Mouse (Mus musculus): ENCODE data around the gene Lmtk3.
A peak's percentile ranks its signal among the peaks of the same experiment; 100 is the strongest.

The Lmtk3 gene

DNA sequence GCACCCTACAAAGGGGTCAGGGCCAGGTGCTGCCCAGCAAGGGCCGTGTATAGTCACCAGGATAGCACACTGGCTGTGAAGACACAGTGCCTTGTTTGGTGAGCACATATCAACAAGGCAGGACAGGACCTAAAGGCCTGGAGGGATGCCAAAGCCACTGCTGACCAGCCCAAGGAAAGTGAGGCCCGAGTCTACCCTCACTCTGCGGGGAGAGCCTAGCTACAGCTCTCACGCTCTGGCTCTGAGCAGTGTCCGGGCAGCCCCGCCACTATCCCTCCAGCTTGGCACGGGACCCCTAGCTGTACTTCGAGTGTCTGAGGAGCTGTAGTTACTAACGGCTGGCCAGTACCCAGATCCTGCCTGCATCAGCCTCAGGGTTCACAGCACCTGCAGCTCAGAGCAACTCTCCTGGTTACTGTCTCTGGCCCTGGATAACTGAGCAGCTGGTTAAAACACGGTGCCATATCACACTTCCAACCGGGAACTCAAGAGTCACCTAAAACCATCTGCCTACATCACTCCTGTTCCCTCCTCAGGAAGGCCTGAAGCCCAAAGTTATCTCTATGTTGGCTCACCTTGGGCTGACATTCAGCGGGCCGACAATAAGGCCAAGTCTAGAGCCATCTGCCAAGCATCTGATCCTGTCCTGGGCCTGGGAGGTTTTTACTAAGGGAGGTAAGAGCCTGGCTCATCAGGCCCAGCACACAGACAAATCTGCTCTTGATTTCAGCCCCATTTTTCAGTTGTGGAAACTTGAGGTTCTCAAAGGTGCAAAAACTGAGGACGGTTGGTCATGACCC lies 25.9 kb downstream of the Lmtk3 start:
- DNase-seq (ENCODE audit: low read depth), result no peak

DNA sequence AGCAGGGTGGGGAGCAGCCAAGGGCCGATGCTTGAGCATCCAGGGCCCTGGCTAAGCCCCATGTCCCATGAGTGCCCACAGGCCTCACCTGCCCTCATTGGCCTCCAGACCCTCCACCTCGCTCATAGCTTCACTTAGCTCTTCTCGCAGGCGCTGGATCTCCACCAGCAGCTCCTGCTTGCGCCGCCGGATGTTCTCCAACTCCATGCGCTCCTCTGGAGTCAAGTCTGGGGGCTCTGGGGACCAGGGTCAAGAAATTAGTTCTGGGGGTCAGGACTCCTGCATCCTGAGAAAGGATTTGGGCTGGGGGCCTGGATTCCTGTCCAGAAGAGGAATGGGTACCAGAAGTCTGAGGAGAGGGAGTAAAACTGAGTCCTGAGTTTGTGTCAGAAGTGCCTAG lies 29.4 kb downstream of the Lmtk3 start:
- DNase-seq (ENCODE audit: low read depth), result no peak

DNA sequence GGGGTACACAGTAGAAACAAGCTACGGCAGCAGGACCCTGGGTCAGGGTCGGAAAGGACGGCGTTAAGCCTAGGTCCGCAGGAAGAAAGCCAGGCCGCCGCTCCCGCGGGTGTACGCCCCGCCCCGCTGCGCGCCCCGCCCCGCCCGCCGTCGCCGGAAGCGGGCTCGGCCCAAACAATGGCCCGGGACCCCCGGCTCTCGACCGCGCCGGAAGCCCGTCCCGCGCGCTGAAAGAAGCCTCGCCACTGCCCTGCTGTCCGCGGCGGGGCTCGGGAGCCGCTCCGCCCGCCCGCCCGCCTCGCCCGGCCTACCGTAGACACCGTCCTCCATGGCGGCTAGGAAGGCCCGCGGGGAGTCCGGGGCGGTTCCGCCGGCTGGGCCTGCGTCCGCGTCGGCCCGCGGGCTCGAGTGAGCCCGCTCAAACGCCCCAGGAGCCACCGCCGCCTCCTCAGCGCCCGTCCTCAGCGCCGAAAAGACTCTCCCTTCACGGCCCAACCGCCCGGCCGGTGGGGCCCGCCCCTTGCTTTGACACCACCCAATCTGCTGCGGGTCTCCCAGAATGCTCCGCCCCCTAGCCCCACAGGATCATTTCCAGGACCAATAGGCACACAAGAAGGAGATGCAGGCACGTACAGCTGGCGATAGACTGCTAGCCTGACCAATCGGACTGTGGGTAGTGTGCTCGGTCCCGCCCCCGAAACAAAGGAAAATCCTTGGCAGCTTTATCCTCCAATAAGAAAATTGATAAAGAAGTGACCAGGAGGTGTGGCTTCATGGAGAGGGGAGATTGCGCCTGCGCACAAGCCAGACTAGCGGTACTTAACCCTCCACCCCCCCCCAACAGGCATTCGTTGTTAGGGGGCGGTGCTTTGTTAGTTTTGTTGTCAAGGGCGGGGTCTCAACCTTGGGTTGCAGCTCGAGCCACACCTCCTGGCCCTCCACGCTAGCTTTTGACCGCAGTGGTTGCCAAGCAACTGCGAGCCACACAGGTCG lies 30.5 kb downstream of the Lmtk3 start, which contains the start of gene Cyth2:
TSS of gene Cyth2 (minus strand) at position 795 of the 993 bp plus-strand sequence.
- peak; percentile 100 for DNase-seq (ENCODE audit: low read depth)

DNA sequence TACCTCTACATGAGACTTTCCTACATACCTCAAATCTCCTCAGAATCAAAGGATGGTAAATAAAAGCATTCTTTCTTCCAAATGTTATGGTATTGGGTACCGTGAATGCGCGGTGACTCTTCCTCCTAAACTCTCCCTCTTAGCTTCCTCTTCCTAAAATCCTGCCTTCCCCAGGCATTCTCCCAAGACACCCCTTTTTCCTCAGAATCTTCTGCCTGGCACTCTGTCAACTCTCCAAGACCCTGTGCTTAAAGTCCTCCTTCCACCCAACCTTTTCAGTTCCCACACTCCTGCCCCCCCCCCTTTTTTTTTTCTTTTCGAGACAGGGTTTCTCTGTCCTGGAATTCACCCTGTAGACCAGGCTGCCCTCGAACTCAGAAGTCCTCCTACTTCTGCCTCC lies 31.3 kb downstream of the Lmtk3 start:
- no peak for DNase-seq (ENCODE audit: low read depth)

DNA sequence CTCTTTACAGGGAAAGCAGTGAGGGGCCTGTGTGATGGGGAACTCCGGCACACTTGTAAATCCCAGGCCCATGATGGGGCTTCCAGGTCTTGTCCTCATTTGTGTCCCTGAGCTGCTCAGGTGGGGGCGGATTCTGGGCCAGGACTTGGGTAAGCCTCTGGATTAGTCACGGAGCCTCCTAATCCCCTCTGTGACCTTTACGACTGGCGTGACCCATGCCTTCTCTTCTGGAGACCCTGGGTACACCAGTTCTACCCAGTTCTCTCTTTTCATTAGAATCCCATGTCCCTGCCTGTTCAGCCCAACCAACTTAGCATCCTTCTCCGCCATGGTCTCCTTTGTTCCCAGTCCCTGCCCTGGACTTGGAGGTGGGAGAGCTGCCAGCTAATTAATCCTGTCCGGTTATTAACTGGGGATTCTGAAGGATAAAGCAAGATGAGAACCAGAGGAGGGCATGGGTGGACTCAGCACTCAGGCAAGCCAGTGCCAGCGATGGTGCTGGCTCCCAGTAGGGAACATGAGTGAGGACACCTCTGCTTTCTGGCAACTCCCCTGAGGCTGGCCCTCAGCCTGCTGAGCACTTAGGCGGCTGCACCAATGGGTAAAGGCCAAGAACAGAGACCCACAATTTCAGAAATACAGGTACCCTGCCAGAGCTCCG lies 31.9 kb downstream of the Lmtk3 start:
- no peak for DNase-seq (ENCODE audit: low read depth)

DNA sequence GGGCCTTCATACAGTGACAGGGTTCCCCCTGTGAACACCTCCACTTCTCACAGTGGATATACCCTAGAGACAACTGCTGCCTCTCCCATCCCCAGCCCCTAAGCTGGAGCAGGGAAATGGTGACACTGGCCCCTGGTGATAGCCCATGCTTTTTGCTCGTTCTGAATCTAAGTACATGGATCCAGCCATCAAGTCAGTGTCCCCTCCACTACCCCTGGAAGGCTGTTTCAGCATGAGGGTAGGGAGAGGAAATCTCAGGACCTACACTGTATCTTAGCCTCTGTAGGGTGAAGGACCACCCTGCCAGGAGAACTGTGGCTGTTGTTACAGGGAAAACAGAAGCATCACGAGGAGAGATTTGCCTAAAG lies 32.4 kb downstream of the Lmtk3 start:
- no peak for DNase-seq (ENCODE audit: low read depth)

DNA sequence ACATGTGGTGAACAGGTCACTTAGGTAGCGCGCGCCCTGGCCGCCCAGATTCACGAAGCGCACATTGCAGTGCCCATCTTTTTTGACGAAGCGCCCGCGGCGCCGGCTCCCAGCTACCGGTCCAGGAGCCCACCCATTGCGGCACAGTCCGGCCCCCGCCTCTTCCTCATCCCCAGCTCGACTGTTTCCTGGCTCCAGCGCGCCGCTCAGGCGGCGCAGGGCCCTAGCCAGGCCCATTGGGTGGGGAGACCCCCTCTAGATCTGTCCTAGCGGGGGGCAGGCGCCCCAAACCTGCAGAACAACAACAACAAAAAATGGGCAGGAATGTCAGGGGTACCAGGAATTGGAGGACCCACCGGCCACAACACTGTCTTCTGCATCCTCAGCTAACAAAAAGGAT lies 36.3 kb downstream of the Lmtk3 start:
- no peak for DNase-seq (ENCODE audit: low read depth)

DNA sequence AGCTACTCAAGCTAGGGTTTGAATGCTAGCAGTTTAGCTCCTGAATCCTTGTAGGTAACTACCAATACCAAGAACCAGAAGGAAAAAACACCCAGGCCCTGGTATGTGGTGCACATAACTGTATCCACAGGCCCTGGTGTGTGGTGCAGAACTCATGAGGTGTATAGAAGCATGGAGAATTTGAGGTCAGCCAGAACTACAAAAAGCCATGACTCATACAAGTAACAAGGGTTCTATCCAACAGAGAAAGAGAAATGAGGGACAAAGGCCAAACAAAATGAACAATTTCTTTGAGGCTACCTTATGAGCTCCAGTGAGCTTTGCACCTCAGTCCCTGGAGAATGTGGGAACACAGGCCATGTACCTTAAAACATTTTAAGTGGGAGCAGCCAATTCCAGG lies 37.4 kb downstream of the Lmtk3 start:
- DNase-seq (ENCODE audit: low read depth), result no peak

DNA sequence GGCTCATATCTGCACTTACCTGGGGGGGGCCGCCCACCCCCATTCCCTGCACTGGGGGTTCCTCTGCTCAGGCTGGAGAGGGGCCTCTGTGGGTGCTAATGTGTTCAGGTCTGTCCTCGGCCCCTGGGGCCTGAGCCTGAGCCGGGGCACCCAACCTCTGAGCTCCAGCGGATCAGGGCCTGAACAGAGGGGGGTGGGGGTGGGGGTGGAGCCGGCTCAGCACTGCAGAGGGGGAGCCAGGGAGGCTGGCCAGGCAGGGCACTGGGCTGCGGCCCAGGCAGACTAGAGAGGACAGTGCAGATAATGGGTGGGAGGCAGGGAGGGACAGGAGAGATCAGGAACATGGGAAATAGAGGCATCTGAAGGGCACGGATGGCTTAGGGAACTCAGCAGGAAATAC lies 41.1 kb downstream of the Lmtk3 start, which contains the start of gene Kcnj14:
TSS of gene Kcnj14 (minus strand) at position 185 of the 400 bp plus-strand sequence.
- DNase-seq (ENCODE audit: low read depth), result no peak

DNA sequence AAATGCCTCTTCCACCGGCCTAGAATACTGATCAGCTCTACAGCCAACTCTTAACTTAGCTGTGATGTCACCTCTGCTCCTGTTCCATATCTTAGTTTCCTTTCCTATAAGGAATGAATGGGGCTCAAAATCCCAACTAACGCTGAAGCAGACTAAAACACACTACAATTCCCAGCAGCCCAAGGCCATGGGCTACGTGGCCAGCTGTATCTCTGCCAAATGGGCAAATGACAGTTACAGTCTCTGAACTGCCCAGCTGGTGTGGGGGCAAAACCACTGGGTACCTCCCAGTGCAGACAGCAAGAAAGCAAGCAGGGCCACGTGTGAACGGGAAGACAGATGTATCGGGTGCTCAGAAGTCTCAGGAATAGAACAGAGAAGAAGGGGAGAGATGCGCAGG lies 43.1 kb downstream of the Lmtk3 start:
- DNase-seq (ENCODE audit: low read depth), result no peak

DNA sequence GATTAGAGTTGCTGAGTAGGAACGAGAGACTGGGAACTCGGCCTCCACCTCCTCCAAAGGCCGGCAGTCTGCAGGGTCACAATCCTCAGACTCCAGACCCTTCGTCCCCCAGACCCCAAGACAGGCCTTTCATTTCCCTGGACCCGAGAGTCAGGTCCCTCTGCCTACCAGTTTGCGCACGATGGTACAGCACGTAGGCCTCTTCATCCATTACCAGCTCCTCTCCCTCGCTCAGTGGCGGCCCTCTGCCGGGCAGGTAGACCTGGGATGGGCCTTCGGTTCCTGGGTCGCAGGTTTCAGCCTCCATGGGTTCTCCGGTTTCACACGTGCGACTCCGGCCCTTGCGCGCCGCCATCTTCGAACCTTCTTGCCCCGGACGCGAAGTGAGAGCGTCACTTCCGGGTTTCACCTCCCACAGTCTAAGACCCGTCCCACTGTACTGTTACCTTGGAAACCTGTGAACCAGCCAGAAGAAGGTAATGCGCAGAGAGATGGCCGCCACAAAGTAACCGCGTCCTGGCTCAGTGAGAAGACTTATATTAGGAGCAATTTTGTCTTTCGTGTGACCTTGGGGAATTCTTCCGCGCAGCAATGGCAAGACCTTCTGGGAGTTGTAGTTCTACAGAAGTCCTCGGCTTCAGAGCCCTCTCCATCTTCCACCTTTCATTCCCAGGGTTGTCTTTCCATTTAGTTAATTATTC lies 47.0 kb downstream of the Lmtk3 start, which contains the start of gene Grwd1:
TSS of gene Grwd1 (minus strand) at position 518 of the 701 bp plus-strand sequence.
- DNase-seq (ENCODE audit: low read depth), result peak; percentile 94

DNA sequence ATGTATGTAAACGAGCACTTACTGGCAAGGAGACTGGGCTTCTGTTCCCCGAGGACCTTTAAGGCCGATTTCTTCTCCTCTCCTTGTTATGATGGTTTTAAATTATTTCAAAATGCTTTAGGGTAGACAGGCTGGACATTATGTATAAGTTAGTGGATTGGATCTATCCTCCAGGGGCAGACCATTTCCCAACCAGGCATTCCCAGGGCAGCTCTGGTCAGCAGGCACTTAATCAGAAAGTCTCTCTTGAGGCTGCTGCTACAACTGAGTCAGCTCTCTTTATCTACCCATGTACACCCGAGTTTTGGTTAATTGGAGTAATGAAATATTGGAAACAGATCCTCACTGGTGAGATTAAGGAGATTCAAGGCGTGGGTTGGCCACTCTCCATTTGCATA lies 47.6 kb downstream of the Lmtk3 start:
- no peak for DNase-seq (ENCODE audit: low read depth)

DNA sequence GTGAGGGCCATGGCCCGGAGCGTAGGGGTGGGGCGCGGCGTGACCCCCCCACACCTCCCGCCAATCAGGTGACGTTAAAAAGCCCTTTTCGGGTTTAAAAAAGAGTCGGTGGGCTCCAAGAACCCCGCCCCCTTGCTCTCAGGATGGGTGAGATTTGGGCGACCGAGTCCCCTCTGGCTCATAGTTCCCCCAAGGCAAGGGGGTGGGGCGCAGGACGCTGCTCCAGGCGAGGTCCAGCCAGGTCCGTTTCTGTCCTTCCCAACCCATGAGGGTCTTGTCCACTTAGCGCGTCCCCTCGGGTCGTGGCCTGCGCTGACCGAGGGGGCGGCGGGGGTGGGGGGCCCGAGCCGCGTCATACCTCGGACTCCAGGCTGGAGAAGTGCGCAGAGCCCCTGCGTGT lies 48.9 kb downstream of the Lmtk3 start:
- DNase-seq (ENCODE audit: low read depth), result no peak

DNA sequence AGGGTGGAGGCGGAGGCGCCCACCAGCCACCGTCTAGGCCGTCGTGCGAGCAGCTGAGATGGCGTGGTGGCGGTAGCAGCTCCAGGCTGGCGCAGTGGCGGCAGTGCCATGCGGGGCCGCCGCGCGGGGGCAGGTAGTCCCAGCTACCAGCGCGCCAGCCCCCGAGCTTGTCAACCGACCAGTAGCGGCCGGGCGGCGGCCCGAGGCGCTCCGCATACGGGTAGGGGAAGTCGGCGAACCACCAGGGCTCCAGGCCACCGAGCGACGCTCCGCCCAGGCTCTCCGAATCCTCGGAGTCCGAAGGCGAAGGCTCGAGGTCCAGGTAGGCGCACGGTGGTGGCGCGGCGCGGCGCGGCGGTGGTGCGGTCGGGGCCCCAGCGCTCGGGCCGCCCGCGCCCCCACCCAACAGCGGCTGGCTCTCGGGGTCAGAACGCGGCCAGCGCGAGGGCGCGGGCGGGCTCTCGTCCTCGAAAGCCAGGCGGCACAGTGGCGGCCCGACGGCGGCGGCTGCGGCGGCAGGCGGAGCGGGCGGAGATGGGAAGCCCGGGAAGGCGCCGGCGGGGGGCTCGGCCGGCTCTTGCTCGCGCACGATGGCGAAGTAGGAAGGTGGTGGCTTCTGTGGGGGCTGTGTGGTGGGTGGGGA lies 49.7 kb downstream of the Lmtk3 start:
- DNase-seq (ENCODE audit: low read depth), result no peak

DNA sequence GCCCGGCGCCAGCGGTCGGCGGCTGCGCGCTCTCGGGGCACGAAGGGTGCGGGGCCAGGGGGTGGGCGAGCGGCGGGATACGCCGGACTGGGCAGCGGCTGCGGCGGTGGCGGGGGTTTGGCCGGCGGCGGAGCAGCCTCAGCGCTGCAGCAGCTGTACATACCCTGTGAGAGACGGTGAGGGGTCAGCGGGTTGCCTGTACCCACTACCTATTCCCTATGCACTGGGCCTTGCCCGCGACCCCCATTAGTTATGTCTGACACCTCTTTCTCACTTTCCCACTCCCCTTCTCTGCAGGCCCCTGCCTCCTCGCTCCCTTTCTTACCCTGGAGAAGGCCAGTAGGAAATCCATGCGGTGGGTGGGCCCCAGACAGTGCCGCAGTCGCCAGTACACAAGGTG lies 50.4 kb downstream of the Lmtk3 start:
- DNase-seq (ENCODE audit: low read depth), result no peak

DNA sequence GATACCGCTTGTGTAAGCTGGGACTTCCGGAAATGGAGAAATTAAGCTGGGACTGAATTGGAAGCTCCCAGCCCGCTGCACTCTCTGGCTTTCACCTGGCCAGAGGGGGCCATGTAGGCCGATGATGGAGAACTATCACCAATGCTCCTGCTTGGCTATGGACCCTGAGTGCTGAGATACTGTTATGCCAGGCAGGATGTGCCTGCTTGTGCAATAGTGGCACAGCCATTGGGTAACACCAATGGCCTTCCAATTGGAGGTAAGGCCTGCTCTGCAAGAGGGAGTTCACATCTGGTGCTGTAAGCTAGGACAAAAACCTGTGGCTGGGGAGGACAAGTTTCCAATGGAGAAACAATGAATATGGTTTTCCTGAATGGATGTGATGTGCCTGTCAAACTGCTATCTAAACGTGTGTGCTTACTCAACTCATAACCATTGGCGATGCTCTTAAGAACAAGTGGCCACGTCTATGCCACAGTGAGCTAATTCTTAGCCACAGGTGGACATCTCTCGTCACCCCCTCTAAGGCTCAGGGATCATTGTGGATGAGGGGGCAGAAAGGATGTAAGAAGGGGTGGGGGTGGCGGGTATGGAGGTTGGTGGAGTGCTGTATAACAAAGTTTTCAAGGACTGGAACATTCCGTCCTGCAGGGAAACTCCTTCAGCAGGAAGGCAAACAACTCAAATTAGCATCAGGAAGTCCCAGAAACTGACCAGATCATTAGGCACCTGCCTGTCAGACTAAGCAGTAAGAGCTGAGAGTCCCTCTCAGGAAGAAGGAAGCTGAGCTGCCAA lies 59.6 kb downstream of the Lmtk3 start:
- no peak for DNase-seq (ENCODE audit: low read depth)

DNA sequence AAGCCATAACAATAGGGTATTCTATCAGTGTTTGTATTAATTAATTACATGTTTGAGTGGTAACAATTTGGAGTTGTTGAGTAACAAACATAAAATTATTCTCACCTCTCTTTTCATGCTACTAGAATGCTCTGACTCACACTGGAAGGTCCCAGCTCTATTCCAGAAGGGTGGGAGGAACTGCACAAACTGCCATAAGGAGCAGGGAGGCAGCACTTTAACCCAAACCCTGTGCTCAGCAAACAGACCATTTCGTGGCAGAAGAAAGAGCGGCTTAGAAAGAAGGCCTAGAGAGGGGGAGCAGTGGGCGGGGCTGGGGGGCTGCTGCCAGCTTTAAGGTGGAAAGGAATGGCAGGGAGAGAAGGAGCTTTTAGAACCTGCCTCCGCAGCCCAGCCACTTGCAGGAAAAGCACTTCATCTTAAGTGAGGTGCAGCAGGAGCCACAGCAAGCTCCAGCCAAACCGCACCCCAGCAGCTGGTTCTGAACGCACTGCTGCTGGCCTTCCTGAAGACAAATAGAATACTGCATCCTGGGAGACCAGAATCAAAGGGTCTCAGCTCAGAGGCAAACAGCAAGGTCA lies 65.0 kb downstream of the Lmtk3 start:
- no peak for DNase-seq (ENCODE audit: low read depth)

DNA sequence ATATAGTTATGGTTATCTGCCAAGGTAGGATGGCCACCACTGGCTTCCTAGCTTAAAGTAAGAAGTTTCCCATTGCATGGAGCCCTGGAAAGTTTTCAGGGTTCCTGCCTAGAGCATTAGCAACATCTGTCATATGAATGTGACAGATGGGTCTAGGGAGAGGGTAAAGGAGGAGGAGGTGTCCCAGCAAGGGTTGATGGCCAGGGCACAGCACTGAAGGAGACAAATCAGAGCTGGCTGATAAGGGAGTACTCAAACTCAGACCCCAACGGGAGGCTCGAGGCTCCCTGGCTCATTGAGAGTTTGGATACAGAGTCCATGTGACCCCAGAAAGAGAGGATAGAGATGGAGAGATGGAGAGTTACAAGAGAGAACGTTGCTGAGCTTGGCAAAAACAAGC lies 67.1 kb downstream of the Lmtk3 start:
- no peak for DNase-seq (ENCODE audit: low read depth)

DNA sequence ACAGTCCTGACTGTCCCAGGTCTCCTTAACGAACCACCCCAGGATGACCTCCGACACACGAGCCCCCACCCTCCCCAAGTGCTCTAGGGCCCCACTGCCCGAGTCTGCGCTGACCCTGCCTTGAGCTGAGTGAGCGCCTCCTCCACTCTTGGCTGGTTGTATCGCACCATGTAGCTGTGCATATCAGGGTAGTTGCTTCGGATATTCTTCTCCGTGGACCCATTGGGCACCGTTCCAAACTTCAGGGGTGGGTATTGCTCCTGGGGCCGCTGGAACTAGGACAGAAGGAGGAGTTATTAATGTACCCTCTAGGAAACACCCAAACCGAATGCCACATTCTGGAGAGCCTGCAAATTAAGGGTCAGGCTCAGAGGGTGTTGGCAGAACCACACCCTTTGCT lies 69.6 kb downstream of the Lmtk3 start:
- DNase-seq (ENCODE audit: low read depth), result no peak
